Mouse (Mus musculus) forebrain, embryonic 13.5 days (tissue): ENCODE results near the gene Arrb1. TPM values are rescaled to one million over a fixed set of nuclear protein-coding genes. Genes with fewer than 3 reads are reported as not detected.
A peak's percentile ranks its signal among the peaks of the same experiment; 100 is the strongest.

Experiments used
- ATAC-seq: fragments of 200-750 bp; cut with Nextera tagmentation; 2 replicates; pipeline ENCODE4 v1.8.0; 2017
- H3K27ac ChIP-seq: fragments of 300-500 bp; sonication (generic); 2 replicates; pipeline ENCODE4 v1.5.1; 2015; ENCODE audit warnings: inconsistent platforms, mild to moderate bottlenecking, moderate library complexity
- H3K27me3 ChIP-seq: fragments of 300-500 bp; sonication (generic); 2 replicates; pipeline ENCODE4 v1.6.1; 2015; ENCODE audit warnings: mild to moderate bottlenecking, inconsistent platforms
- H3K36me3 ChIP-seq: fragments of 300-500 bp; sonication (generic); 2 replicates; pipeline ENCODE4 v1.6.1; 2015; ENCODE audit warnings: mild to moderate bottlenecking, inconsistent platforms; ENCODE audit not compliant: poor library complexity, severe bottlenecking
- H3K4me1 ChIP-seq: fragments of 300-500 bp; sonication (generic); 2 replicates; pipeline ENCODE4 v1.6.1; 2015; ENCODE audit warnings: inconsistent platforms
- H3K4me2 ChIP-seq: fragments of 300-500 bp; sonication (generic); 2 replicates; pipeline ENCODE4 v1.6.1; 2015; ENCODE audit warnings: inconsistent platforms, mild to moderate bottlenecking, moderate library complexity
- H3K4me3 ChIP-seq: fragments of 300-500 bp; sonication (generic); 2 replicates; pipeline ENCODE4 v1.5.1; 2015; ENCODE audit warnings: mild to moderate bottlenecking, inconsistent platforms
- H3K9ac ChIP-seq: fragments of 300-500 bp; sonication (generic); 2 replicates; pipeline ENCODE4 v1.6.1; 2015; ENCODE audit warnings: mild to moderate bottlenecking, inconsistent platforms
- H3K9me3 ChIP-seq: fragments of 300-500 bp; sonication (generic); replicated peaks from 2 replicates; pipeline ENCODE4 v1.6.1; 2016; ENCODE audit warnings: inconsistent platforms
- WGBS: fragments of 180-500 bp; shearing (Covaris S2); methylation state at CpG from one replicate; pipeline ENCODE4 v1.1.7; 2015; 5-methylcytosine and 5-hydroxymethylcytosine counted together
- polyA plus RNA-seq: library from polyadenylated mRNA; unstranded; fragments of >200 nt; fragmentation: Nextera tagmentation; extraction: Ambion mirVana; gene quantifications from 2 replicates; pipeline ENCODE4 v1.2.1, GENCODE M21; 2015

The Arrb1 gene
- polyA plus RNA-seq, 1 experiment from 2014 or later = 7.4 TPM

GRCm38 (mm10) chr7:99585976-99586375 is 50.7 kb downstream of the Arrb1 start:
- Histone ChIP-seq H3K4me1 (peaks cover 2% of the 10 kb centered on the region), H3K4me2 (no peak overlapping the region), H3K27ac (no peak overlapping the region), H3K9me3 (no peaks in the 10 kb centered on the region), H3K36me3 (peaks cover 13% of the 10 kb centered on the region), H3K27me3 (no peaks in the 10 kb centered on the region), H3K4me3 (no peak overlapping the region), H3K9ac (no peak overlapping the region)
- 93% methylated on average over 8 of the region's 8 CpGs for WGBS
- no peak for ATAC-seq

DNA sequence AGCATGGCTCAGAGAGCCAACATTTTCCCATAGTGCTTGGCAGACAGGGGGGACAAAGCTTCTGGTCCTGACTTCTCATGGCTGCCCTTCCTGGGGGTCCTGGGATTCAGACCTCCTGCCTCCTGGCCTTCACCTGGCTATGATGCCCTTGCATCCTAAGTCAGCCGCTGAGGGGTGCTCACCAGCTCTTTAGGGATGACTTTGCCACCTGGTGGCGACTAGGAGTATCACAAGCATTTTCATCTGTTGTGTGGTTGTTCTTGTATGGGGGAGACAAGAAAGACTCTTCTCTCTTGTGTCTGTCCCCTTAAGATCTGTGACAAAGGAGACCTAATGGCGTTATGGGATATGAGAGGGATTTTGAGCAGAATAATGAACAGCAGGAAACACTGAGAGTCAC is 54.8 kb downstream of the Arrb1 start:
- peak; percentile 50; the same call in 1 of the 2 replicates for ATAC-seq
- Histone ChIP-seq H3K4me2 (no peak overlapping the region), H3K9me3 (no peaks in the 10 kb centered on the region), H3K27ac (no peak overlapping the region), H3K4me1 (no peaks in the 10 kb centered on the region), H3K27me3 (no peaks in the 10 kb centered on the region), H3K9ac (no peak overlapping the region), H3K4me3 (no peak overlapping the region), H3K36me3 (peaks cover 39% of the 10 kb centered on the region)
- WGBS = 5% methylated on average over 3 of the region's 3 CpGs

DNA sequence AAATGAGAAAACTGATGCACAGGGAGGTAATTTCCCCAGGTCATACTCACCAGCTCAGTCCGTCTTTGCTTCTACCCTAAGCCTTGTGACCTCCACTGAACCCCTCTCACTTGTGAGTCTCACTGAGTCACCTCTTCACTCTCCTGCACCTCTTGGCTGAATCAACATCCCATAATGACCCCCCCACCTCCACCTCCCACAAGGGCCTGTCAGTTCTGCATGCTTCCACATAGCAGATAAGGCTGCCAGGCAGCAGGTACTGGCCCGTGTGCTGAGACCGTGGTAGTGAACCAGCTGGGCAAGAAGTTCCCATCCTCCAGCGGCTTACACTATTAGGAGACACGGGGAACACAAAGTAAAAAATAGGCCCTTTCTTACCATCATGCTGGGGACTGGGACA is 55.4 kb downstream of the Arrb1 start:
- H3K4me1 ChIP-seq = no peaks in the 10 kb centered on the region
- ATAC-seq = no peak
- H3K9ac ChIP-seq = no peak overlapping the region
- no peaks in the 10 kb centered on the region for H3K9me3 ChIP-seq
- no peaks in the 10 kb centered on the region for H3K27me3 ChIP-seq
- no peak overlapping the region for H3K4me3 ChIP-seq
- 63% methylated on average over 5 of the region's 5 CpGs for WGBS
- no peak overlapping the region for H3K4me2 ChIP-seq
- no peak overlapping the region for H3K27ac ChIP-seq
- H3K36me3 ChIP-seq = peaks cover 45% of the 10 kb centered on the region

DNA sequence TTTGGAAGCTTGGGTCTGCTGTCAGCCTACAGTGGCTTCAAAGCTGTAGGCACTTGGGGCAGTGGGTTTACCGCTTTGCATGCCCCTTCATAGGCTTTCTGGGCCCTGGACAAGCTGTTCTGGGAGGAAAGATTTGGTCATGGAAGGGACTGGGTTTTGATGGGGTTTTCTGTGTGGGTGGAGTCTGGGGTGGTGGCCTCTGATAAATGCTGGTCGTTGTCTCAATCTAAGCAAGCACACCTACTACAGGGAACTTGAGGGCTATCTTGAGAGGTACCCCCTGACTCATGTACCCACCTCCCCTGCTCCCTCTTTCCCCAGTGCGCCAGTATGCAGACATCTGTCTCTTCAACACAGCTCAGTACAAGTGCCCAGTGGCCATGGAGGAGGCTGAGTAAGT is 57.4 kb downstream of the Arrb1 start:
- H3K9me3 ChIP-seq = no peaks in the 10 kb centered on the region
- no peak overlapping the region for H3K27ac ChIP-seq
- no peaks in the 10 kb centered on the region for H3K4me1 ChIP-seq
- 91% methylated on average over 3 of the region's 3 CpGs for WGBS
- H3K36me3 ChIP-seq = peaks cover 63% of the 10 kb centered on the region
- no peak overlapping the region for H3K9ac ChIP-seq
- no peak for ATAC-seq
- H3K4me2 ChIP-seq = no peak overlapping the region
- no peak overlapping the region for H3K4me3 ChIP-seq
- no peaks in the 10 kb centered on the region for H3K27me3 ChIP-seq

DNA sequence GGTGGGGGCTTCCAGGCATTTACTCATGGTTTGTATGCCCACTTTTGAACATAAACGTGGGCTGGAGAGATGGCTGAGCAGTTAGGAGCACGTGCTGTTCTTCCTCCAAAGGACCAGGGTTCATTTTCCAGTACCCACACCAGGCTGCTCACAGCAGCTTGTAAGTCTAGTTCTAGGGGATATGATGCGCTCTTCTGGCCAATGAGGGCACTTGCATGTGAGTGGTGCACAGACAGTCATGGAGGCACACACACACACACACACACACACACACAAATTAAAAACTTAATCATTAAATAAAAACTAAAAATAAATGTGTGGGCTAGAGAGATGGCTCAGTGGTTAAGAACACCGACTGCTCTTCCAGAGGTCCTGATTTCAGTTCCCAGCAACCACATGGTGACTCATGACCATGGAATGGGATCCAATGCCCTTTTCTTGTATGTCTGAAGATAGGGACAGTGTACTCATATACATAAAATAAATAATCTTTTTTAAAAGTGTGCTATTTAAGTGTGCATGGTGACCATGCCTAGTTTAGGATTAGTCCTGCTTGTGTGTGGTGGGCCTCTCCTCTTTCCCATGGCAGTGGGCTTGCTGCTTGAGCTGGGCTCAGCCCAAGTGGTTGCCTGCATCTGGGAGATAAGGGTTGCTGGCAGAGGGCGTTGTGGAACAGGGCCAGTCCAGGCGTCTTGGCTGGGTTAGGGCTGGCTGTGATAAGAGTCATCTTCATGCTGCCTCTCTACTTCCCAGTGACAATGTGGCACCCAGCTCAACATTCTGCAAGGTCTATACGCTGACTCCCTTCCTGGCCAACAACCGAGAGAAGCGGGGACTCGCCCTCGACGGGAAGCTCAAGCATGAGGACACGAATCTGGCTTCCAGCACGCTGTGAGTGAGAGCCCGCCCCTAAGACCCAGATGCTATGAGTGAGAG is 58.9 kb downstream of the Arrb1 start:
- Histone ChIP-seq H3K36me3 (peaks cover 62% of the 10 kb centered on the region), H3K9ac (no peak overlapping the region), H3K9me3 (no peaks in the 10 kb centered on the region), H3K4me3 (no peak overlapping the region), H3K27me3 (no peaks in the 10 kb centered on the region), H3K4me2 (no peak overlapping the region), H3K27ac (no peak overlapping the region), H3K4me1 (no peaks in the 10 kb centered on the region)
- ATAC-seq = no peak
- 92% methylated on average over 15 of the region's 15 CpGs for WGBS

GRCm38 (mm10) chr7:99598722-99599121 is 63.5 kb downstream of the Arrb1 start:
- Histone ChIP-seq H3K4me2 (no peak overlapping the region), H3K9ac (no peak overlapping the region), H3K27me3 (no peaks in the 10 kb centered on the region), H3K36me3 (peaks cover 81% of the 10 kb centered on the region), H3K4me3 (no peak overlapping the region), H3K27ac (no peak overlapping the region), H3K9me3 (no peaks in the 10 kb centered on the region), H3K4me1 (no peaks in the 10 kb centered on the region)
- no peak for ATAC-seq
- 76% methylated on average over 4 of the region's 4 CpGs for WGBS

DNA sequence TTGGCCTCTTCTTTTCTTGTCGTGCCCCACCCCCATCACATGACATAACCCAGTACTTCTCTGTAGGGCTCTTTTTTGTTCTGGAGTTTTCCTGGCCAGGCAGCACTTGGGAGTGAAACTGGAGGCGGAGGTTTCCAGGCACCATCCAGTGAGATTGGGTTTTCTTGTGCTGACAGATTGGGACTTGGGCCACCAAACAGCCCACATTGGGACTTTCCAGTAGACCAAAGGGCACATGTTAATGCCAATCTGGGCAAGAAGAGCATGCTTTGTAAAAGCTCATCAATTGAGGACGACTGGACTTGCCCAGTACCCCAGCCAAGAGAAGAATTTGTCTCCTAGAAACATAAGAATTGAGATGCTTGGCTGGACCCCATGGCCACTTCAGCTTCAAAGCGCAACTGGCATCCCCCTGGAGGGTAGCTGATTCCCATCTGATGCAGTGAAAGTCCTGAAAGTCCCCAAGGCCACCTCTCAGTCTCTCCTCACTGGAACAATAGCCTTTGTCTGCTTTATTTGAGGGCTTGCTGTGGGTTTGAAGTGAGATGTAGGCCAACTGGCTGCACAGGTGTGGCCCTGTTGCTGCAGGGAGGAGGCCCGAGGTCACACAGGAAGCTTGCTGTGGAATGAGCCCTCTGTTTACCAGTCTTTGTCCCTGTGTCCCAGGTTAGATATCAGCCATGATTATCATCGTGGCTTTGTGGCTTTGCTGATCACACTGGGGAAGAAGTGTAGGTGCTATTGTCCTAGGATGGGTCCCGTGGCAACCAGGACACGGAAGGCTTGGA is 68.8 kb downstream of the Arrb1 start:
- Histone ChIP-seq H3K4me1 (no peaks in the 10 kb centered on the region), H3K9me3 (no peaks in the 10 kb centered on the region), H3K4me3 (no peak overlapping the region), H3K4me2 (no peak overlapping the region), H3K27me3 (no peaks in the 10 kb centered on the region), H3K9ac (no peak overlapping the region), H3K27ac (no peak overlapping the region), H3K36me3 (peaks cover 53% of the 10 kb centered on the region)
- ATAC-seq = no peak
- WGBS = 87% methylated on average over 8 of the region's 8 CpGs

- Histone ChIP-seq H3K4me1 (no peaks in the 10 kb centered on the region), H3K27ac (no peak overlapping the region), H3K4me2 (no peak overlapping the region), H3K36me3 (peaks cover 48% of the 10 kb centered on the region), H3K9ac (no peak overlapping the region), H3K9me3 (no peaks in the 10 kb centered on the region), H3K27me3 (no peaks in the 10 kb centered on the region), H3K4me3 (no peak overlapping the region)
- WGBS = 95% methylated on average over 2 of the region's 2 CpGs
- no peak for ATAC-seq
Observed at GRCm38 (mm10) chr7:99605058-99605457, 69.8 kb downstream of the Arrb1 start.

GRCm38 (mm10) chr7:99606303-99606702 is 71.0 kb downstream of the Arrb1 start:
- ATAC-seq = no peak; the same call in 1 of the 2 replicates
- Histone ChIP-seq H3K4me3 (no peak overlapping the region), H3K36me3 (peaks cover 38% of the 10 kb centered on the region), H3K27ac (no peak overlapping the region), H3K27me3 (no peaks in the 10 kb centered on the region), H3K4me2 (no peak overlapping the region), H3K4me1 (no peaks in the 10 kb centered on the region), H3K9me3 (no peaks in the 10 kb centered on the region), H3K9ac (no peak overlapping the region)
- WGBS = 89% methylated on average over 11 of the region's 11 CpGs

DNA sequence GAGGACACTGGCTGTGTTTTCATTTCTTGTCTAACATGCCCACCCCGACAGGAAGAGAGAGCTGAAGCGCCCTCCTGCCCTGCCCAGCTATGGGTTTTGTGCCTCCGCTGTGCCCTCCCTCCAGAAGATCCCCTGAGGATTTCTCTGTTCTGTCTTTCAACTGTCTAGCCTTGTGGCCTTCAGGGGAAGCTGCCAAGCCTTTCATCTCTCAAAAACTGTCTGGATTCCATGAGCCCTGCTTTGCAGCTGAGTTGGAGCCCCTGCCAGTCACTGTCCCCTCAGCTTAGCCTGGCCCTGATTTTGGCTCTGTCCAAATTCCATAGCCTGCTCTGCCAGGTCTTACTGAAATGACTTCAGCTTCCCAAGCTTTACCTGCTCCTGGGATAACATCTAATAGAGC is 71.5 kb downstream of the Arrb1 start:
- no peak for ATAC-seq
- Histone ChIP-seq H3K4me2 (no peak overlapping the region), H3K36me3 (peaks cover 34% of the 10 kb centered on the region)

DNA sequence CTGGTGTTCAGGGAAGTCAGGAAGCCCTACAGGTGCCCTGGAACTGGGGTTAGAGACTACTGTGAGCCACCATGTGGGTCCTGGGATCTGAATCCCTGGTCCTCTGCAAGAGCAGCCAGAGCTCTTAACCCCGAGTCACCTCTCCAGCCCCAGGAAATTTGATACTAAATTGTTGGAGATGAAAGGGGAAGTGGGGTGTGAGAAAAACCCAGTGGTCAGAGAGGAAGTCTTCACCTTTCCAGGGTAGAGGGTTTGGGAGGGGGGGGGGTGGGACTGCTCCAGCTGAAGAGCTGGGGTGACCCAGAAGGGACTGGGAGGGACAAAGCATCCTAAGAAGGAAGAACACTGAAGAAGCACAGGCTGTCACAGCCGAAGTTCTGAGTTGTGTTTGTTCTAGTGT is 72.4 kb downstream of the Arrb1 start:
- WGBS = 65% methylated on average over 2 of the region's 2 CpGs
- H3K27me3 ChIP-seq = no peaks in the 10 kb centered on the region
- H3K27ac ChIP-seq = no peak overlapping the region
- H3K9ac ChIP-seq = no peak overlapping the region
- peaks cover 26% of the 10 kb centered on the region for H3K36me3 ChIP-seq
- H3K9me3 ChIP-seq = no peaks in the 10 kb centered on the region
- no peak overlapping the region for H3K4me2 ChIP-seq
- H3K4me1 ChIP-seq = no peaks in the 10 kb centered on the region
- ATAC-seq = no peak
- no peak overlapping the region for H3K4me3 ChIP-seq

More for the DNA sequence above, 71.5 kb downstream of the Arrb1 start:
- Histone ChIP-seq H3K4me3 (no peak overlapping the region), H3K27ac (no peak overlapping the region), H3K9ac (no peak overlapping the region), H3K4me1 (no peaks in the 10 kb centered on the region), H3K9me3 (no peaks in the 10 kb centered on the region), H3K27me3 (no peaks in the 10 kb centered on the region)
- WGBS = 59% methylated on average over 3 of the region's 3 CpGs

DNA sequence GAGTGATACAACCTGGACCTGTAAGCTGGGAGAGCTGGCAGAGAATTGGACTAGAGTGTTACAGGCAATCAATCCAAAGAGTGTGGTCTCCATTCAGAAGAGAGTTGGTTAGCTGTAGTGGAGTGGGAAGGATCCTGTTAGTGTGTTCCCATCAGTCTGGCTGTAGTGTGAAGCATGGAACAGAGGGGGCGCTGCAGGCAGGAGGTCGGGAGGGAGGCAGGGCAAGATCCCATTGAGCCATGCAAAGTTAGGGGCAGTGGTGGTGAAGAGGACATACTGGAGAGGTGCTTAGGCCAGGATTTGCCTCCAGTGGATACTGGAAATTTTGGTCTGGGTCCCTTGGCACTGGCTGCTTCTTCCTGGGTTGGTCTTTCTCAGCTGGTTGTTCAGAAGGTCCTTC is 83.0 kb downstream of the Arrb1 start:
- ATAC-seq = no peak
- Histone ChIP-seq H3K9me3 (no peaks in the 10 kb centered on the region), H3K4me1 (no peaks in the 10 kb centered on the region), H3K9ac (no peak overlapping the region), H3K36me3 (no peaks in the 10 kb centered on the region), H3K27me3 (peaks cover 5% of the 10 kb centered on the region), H3K4me3 (no peak overlapping the region), H3K4me2 (no peak overlapping the region), H3K27ac (no peak overlapping the region)
- WGBS = 73% methylated on average over 2 of the region's 2 CpGs
